Mouse (Mus musculus): Measurements from ENCODE around the gene Eapp. TPM values are rescaled to one million over a fixed set of nuclear protein-coding genes. Genes with fewer than 3 reads are reported as not detected.
"Not testable (repeated sequence)": the region's sequence is repeated elsewhere in the genome, so short reads cannot be mapped to it uniquely, and the experiment has no call there.

Gene Eapp
- polyA plus RNA-seq, 1 experiment from 2014 or later = 118 TPM

DNA sequence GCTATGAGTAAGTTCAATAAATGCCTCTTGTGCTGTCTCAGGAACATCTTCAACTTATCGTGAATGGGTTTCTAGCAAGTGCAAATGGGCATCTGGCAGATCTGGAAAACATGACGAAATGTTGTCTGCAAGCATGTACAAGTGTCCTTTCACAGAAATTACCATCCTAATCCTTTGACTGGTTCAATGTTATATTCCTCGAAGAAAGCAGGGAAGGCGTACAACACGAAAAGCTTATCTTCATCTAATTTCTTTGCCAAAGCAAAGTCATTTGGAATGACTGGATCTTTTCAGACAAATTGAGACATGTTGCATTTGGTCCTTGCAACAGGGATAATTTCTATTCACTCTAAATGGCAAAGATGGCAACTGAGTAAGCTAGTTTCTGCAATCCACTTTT is 6.6 kb downstream of the Eapp start:
- no peak for DNase-seq (ENCODE audit: low spot score)

DNA sequence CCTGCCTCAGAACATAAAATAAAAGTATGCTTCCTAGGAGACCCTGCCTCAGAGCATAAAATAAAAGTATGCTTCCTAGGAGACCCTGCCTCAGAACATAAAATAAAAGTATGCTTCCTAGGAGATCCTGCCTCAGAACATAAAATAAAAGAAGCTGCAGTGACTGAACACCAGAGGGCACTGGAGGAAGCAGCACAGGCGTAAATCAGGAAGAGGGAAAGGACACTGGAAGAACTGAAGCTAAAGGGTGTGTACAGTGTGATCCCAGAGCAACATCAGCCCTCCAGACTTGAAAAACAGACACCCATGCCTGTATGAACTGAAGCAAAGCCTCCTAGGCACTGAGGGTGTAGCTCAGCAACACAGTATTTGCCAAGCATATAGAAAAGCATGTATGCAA is 12.5 kb downstream of the Eapp start:
- DNase-seq (ENCODE audit: low spot score) = peak; percentile 7

DNA sequence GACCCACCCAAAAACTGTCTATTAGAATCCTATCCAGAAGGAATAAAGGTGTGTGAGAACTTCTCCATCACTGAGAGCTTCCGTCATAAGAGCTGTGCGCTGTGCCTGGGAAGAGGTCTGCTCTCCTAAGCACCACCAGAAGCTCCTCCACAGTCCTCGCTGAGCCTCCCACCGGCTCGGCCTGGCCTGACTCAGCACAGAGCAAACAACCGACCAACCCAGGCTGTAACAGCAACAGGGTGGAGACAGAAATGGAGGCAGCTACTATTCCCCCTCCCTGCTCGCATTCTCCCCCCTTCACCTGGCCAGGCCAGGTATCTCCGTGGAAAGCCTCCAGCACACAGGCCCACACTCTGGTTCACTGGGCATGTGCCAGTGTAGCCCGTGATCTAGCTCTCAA is 19.0 kb downstream of the Eapp start:
- DNase-seq (ENCODE audit: low spot score) = no peak

DNA sequence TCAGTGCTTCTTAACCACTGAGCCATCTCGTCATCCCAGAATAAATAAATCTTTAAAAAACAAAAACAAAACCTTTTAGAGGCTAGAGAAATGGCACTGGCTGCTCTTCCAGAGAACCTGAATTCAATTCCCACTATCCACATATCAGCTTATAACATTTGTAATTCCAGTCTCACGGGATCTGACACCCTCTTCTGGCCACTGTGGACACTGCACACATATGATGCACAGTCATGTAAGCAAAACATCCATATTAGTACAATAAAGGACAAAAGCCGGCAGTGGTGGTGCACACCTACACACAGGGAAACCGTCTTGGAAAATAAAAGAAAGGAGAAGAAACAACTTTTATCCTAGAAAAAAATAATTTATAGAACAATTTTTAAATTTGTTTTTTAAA is 20.3 kb downstream of the Eapp start:
- DNase-seq (ENCODE audit: low spot score) = no peak

DNA sequence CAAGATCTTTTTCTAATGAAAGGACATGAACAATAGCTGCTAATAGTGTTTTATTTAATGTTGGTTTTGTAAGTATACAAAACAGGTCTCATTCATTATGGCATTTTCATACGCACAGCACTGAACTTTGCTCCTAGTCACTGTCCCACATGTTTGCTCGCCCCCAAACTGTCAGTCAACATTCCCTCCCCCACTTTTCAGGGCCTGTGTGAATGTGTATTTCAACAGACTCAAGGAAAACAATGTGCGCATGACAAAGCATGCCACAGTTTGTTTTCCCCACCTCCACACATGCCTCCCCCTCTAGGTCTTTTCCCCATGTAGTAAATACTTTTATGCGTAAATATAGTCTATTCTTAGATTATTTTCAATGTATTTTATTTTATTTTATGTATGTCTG is 24.4 kb downstream of the Eapp start:
- DNase-seq (ENCODE audit: low spot score) = no peak

DNA sequence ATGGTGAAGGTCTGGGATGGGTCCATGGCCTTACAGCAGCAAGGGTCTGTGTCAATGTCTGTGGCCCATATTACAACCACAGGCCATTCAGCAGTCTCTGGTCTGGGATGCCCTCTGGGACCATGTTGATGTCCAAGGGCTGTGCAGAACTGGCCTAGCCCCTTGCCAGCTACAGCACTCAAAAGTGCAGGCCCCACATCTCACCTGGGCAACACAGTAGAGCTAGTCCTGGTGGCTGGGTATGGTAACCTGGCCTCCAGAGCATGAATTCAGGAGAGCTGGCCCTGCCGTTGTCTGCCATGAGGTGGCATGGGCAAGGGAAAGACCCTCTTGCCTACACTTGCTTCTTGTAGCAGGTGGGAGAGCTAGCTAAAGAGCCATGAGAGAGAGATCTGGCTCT is 27.6 kb downstream of the Eapp start:
- DNase-seq (ENCODE audit: low spot score) = no peak

DNA sequence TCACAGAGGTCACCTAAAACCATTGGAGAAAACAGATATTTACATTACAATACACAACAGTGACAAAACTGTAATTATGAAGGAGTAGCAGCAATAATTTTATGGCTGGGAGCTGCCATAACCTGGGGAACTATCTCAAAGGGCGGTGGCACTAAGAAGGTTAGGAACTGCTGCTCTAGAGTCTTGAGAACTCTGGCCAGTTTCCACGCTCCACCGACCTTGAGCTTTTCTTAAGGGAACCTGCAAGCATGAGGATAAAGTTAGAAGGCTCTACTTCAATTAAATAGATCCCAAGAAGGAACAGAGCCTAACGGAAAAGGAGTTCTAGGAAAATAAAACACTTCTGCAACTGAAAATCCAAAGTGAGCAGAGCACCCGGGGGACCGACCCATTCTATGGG is 30.2 kb downstream of the Eapp start:
- DNase-seq (ENCODE audit: low spot score) = no peak

DNA sequence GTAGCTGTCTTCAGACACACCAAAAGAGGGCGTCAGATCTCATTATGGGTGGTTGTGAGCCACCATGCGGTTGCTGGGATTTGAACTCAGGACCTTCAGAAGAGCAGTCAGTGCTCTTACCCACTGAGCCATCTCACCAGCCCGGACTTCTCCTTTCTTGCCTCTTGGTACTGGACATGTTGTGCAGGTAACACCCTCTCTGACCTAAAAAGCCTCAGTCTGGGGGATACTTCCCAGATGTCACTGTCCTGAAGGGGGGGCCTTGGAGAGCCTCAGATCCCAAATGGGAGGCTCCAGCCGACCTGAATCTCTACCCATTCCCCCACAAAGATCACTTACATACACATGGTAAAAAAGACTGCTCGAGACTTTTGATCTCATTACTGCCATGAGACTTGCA is 34.2 kb downstream of the Eapp start:
- DNase-seq (ENCODE audit: low spot score) = not testable (repeated sequence)

DNA sequence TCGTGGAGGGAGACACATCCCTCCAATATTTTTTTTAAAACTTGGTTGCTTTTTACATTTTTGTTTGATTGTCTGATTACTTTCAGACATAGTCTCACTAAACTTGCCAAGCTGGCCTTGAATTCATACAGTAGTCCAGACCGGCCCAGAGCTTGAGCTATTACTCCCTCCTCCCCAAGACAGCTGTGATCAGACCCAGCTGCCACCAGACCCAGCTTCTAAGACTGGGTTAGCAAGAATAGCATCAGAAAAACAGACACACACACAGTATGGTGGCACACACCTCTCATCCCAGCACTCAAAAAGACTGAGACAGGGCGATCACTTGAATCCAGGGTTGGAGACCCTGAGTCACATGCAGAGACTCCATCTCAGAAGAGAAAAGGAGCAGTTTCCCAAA is 35.8 kb downstream of the Eapp start:
- no peak for DNase-seq (ENCODE audit: low spot score)

DNA sequence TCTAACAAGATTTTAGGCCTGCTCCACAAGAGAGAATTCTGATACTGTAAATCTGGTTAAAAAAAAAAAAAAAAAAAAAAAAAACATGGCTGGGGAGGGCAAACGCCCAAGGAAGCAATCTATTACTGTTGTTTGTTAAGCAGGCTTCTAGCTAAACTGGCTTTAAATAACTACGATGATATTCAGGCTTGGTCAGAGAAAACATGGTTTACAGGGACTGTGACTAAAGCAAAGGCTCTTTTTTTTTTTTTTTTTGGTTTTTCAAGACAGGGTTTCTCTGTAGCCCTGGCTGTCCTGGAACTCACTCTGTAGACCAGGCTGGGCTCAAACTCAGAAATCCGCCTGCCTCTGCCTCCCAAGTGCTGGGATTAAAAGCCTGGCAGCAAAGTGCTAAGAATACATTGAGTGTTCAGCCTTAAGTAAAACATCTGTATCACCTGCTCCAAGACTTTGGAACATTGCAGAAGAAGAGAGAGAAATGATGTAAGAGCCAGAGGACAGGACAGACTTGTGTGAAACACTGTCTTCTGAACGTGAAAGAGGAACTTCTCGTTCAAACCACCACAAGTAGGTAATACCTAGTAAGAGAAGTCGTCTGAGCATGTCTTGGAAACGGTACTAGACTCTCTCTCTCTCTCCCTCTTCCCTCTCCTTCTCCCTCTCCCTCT is 37.1 kb downstream of the Eapp start:
- no peak for DNase-seq (ENCODE audit: low spot score)

DNA sequence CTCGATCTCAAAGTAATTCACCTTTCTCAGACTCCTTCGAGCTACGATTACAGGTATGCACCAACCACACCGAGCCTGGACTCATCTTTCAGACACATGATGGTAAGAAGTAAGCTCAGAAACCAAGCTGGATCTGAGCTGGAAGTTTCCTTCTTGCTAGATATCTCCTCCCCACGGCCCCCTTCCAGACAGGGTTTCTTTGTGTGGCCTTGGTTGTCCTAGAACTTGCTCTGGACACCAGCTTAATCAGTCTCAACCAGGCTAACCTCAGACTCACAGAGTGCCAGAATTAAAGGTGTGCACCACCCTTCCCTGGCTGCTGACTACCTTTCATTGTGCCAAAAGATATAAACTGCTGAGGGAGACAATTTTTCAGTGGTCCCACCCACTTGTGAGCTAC is 37.7 kb downstream of the Eapp start:
- DNase-seq (ENCODE audit: low spot score) = no peak

DNA sequence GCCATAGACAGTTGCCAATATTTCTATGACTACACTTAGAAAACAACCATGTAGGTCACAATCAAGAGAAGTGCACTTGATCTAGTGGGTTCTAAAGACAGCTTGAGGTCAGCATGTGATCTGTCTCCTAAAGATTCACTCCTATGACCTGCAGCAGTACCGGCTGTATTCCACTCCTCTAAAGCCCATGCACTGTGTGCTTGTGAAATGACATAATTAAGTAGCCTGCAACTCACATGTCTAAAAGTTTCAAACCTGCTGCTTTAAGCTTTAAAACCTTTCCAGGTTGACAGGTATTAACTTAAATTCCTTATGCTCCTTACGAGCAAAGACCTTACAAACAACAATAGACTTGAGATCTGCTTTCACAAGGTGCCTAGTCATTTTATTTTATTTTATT is 38.5 kb downstream of the Eapp start:
- no peak for DNase-seq (ENCODE audit: low spot score)

DNA sequence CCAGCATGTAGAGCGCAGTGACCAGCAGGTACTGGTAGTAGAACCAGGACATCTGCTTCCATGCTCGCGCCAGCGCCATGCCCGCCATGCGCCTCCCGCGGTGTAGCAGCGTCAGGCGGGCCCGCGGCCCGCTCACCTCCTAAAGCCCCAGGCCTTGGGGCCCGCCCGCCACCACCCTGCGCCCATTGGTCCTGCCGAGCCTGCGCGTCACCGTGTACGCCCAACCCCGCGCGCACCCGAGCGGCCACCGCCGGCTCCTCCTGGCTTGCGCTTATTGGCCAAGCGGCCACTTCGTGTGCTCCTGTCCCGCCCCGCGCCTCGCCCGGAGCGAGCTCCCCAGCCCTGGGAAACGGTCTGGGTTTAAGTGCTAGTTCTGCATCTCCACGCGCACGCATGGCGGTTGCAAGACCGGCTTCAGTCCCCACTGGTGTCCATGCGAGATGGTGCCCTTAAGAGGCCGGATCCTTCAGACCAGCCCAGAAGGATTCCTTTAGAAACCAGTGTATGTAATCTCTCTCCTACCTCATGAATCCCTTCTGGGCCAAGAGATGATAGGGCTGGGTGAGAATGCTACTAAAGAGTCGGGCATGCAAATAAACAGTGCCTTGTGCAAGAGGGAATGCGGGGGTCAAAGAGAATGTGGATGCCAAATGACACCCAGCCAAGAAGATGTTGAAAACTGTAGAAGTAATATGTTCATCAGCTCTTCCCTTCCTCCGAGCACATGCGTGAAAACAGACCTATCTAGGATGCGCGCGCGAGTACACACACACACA is 39.1 kb downstream of the Eapp start, which contains the start of gene Sptssa:
TSS of gene Sptssa (minus strand) at position 178 of the 776 bp plus-strand sequence.
- peak; percentile 96 for DNase-seq (ENCODE audit: low spot score)

DNA sequence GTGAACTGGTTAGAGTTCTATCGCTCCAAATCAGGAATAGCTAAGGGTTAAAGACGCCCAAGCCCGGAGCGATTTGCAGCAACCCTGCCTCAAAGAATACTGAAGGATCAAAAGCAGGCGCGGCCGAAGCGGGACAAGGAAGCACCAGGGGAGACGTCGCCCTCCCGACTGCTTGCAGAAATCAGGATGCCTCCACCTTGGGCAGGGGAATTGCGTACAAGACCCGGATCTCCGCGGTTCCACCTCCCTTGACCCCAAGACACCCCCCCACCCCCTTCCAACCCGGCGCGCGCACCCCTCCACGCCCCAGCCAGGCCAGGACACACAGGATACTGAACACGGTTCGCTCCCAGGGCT is 39.7 kb downstream of the Eapp start:
- no peak for DNase-seq (ENCODE audit: low spot score)

DNA sequence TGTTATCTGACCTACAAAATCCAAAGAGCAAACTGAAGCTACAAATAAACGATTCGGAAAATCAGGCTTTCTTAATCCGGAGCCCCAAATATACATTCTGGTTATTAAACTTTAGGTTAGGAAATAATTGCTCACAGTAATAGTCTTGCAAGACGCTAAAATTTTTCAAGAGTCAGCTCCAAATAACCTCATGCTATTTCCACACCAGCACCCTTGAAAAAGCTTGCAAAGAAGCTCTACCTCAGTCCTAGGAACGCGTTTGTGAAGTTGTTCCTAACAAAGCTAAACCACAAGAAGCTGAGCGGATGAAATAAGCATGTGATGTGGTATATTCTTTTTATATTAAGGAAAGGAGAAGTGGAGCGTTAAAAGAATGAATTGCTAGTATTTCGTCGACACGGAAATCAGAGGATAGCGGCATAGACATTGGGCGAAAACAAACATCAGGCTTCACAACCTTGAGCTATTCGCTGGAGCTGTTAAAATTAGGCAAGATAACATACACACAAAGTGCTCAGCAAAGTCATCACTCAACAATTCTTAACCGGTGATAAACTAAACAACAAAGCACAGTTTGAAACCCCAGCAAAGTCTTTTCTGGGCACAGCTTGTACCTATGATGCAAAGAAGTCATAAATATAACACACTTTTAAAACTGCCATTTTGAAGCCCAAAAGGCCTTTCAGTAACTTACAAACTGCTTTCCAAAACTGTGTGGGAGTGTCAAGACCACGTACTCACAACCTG is 40.2 kb downstream of the Eapp start:
- peak; percentile 48 for DNase-seq (ENCODE audit: low spot score)

DNA sequence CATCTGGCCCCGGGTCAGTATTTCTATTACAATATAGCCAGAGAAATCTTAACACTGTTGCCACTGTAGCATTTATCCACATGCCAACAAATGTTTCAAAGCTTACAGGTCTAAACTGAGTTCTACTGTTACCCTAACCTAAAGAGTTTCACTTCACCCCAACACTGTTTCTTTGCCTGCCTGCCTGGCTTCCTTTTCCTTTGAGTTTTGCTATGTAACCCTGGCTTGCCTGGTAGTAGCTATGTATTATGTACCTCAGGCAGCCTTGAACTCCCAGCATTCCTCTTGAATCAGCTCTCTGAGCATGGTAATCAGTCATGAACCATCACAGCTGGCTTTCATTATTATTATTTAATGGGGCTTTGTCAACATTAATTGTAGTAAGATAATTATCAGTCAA is 41.0 kb downstream of the Eapp start:
- DNase-seq (ENCODE audit: low spot score) = no peak

DNA sequence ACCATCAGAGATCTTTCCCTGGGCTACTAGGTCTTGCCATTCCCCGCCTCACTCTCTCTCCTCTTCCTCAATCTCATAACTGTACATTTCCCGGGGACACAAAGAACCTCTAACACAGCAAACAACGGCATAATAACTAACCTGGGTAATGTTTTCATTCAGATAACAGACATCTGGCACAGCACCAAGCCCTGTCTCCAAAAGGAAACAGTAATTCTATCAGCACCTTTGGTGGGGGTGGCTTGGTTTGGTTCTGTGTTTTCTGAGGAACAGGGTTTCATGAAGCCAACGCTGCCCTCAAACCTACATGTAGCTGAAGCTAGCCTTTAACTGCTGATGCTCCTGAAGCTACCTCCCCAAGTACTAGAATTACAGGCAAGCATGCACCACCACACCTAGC is 41.6 kb downstream of the Eapp start:
- DNase-seq (ENCODE audit: low spot score) = no peak

DNA sequence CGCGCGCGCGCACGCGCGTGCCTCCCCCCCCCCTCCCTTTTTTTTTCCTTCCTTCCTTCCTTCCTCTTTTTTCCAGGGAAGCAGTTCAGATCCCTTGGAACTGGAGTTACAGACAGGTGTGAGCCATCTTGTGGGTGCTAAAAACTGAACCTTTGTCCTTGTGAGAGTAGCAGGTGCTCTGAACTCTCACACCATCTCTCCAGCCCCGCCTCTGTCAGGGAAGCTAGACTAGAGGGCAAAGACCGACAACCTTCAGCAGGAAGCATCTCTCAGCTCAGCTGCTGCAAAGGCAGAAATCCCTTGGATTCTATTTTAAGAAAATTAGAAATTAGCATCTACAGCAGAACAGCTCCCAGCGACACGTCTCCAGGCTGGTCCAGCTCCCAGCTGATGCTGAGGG is 43.4 kb downstream of the Eapp start:
- DNase-seq (ENCODE audit: low spot score) = peak; percentile 40

DNA sequence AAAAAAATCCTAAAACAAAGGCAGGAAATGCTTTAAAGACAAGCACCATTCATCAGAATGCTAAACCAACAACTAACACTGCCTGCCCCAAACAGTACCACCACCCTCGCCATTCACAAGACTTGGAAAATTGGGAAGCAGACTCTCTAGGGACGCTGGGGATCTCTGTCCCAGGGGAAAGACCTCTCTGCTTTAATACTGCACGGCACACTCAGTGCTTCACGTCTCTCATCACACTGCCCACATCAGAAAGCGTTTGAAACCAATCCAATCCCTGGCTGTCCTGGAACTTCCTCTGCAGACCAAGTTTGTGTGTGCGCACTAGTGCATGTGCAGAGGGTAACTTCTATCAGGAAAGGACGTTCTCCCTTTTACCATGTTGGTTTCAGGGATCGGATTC is 43.9 kb downstream of the Eapp start:
- DNase-seq (ENCODE audit: low spot score) = peak; percentile 37

DNA sequence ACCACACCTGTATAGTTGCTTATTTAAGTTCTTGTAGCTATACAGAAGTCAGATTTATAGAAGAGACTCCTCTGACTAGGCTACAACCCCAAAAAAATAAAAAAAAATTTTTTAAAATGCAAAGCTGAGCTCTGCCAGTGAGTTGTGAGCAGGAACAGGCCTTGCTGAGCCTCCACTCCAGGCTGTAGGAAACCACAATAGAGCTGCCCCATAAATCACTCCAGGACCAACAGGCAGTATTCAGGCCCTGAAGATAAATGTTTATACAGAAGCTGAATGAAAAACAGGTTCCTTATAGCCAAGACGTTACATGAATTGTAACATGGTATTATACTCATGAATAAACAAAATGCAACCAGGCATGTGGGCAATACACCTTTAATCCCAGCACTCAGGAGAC is 44.5 kb downstream of the Eapp start:
- DNase-seq (ENCODE audit: low spot score) = no peak

DNA sequence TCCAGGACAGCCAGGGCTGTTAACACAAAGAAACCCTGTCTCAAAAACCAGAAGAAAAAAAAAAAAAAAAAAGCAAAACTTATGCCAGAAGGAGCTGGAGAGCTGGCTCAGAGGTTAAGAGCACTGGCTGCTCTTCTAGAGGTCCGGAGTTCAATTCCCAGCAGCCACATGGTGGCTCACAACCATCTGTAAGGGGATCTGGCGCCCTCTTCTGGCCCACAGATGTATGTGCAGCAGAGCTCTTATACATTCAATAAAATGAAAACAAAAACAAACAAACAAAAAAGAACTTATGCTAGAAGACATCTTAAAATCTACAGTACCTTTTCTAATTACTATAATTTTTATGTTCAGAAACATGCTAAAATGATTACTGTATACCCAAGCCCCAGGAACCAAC is 50.8 kb downstream of the Eapp start:
- no peak for DNase-seq (ENCODE audit: low spot score)

DNA sequence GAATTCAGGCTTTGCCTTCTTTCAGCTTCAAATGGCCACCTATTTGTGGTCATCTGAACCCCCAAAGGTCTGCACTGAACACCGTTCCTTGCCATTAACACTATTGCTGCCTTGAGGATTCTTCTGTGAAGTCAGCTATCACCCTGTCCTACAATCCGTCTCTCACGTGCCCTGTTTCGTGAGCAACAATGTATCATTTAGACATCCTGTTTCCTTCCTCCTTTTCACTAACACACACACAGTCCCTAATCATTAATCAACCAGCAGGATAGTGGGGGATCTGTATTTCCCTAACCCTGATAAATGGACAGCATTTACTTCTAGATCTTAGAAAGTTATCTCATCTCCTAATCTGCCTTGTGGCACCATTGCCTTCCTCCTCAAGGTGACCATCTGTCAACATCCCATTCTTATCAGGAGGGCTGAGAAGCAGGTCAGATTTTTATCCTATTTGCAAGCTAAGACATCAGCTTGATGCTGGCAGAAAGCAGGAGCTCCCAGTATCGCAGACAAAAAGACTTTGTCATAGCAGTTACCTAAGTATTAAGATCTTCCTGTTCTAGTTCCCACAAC is 52.3 kb downstream of the Eapp start:
- DNase-seq (ENCODE audit: low spot score) = no peak
